Mouse (Mus musculus) heart, embryonic 14.5 days (tissue): ENCODE results near the gene Zfp324. TPM values are rescaled to one million over a fixed set of nuclear protein-coding genes. Genes with fewer than 3 reads are reported as not detected.

Experiments
- ATAC-seq: fragments of 200-750 bp; cut with Nextera tagmentation; 2 replicates; pipeline ENCODE4 v1.8.0; 2017; ENCODE audit warnings: low read depth, moderate TSS enrichment; ENCODE audit not compliant: insufficient number of reproducible peaks, insufficient read depth, low FRiP score
- H3K27ac ChIP-seq, 2 experiments: fragments of 200-500 bp in 1 of 2; fragments of 300-500 bp in 1 of 2; sonication (generic) in 1 of 2; replicated peaks in 1 of 2; 2 replicates each; pipeline ENCODE4 v1.5.1; 2012 to 2014; ENCODE audit warnings: low read depth in 2 of 2, low read length in 2 of 2, control low read depth in 1 of 2, mild to moderate bottlenecking in 1 of 2, mixed read lengths in 1 of 2; ENCODE audit not compliant: control insufficient read depth in 1 of 2, insufficient read depth in 1 of 2
- H3K27me3 ChIP-seq: fragments of 300-500 bp; sonication (generic); 2 replicates; pipeline ENCODE4 v1.6.1; 2014; ENCODE audit warnings: mild to moderate bottlenecking, low read length, control low read depth; ENCODE audit not compliant: control insufficient read depth, insufficient read depth
- H3K36me3 ChIP-seq: fragments of 300-500 bp; sonication (generic); 2 replicates; pipeline ENCODE4 v1.6.1; 2014; ENCODE audit warnings: mild to moderate bottlenecking, control low read depth, low read length, mixed read lengths; ENCODE audit not compliant: control insufficient read depth, insufficient read depth
- H3K4me1 ChIP-seq, 2 experiments: fragments of 200-500 bp in 1 of 2; fragments of 300-500 bp in 1 of 2; sonication (generic) in 1 of 2; 2 replicates each; pipeline ENCODE4 v1.6.1; 2012 to 2014; ENCODE audit warnings: low read length in 2 of 2, control low read depth in 1 of 2, mixed read lengths in 1 of 2; ENCODE audit not compliant: control insufficient read depth in 2 of 2, insufficient read depth in 2 of 2
- H3K4me2 ChIP-seq: fragments of 300-500 bp; sonication (generic); 2 replicates; pipeline ENCODE4 v1.6.1; 2014; ENCODE audit warnings: mild to moderate bottlenecking, low read length
- H3K4me3 ChIP-seq, 2 experiments: fragments of 200-500 bp in 1 of 2; fragments of 300-500 bp in 1 of 2; sonication (generic) in 1 of 2; 2 replicates each; pipeline ENCODE4 v1.5.1; 2012 to 2014; ENCODE audit warnings: low read length in 2 of 2, mild to moderate bottlenecking in 2 of 2, control low read depth in 1 of 2, low read depth in 1 of 2, moderate library complexity in 1 of 2; ENCODE audit not compliant: control insufficient read depth in 1 of 2, insufficient read depth in 1 of 2
- H3K9ac ChIP-seq: fragments of 300-500 bp; sonication (generic); 2 replicates; pipeline ENCODE4 v1.6.1; 2014; ENCODE audit warnings: mild to moderate bottlenecking, low read length
- H3K9me3 ChIP-seq: fragments of 300-500 bp; sonication (generic); 2 replicates; pipeline ENCODE4 v1.6.1; 2016; ENCODE audit warnings: low read length, control low read depth; ENCODE audit not compliant: control insufficient read depth
- WGBS: fragments of 180-500 bp; shearing (Covaris S2); extraction: QIAGEN DNeasy Blood & Tissue Kit; methylation state at CpG from one replicate; pipeline ENCODE4 v1.1.7; 2014; 5-methylcytosine and 5-hydroxymethylcytosine counted together
- polyA plus RNA-seq: library from polyadenylated mRNA; unstranded; fragments of >200 nt; fragmentation: Nextera tagmentation; extraction: Ambion mirVana; gene quantifications from 2 replicates; pipeline ENCODE4 v1.2.1, GENCODE M21; 2014

Gene Zfp324
- polyA plus RNA-seq, 1 experiment from 2014 or later = 6.3 TPM

- H3K4me1 ChIP-seq = peaks cover 6 to 8% of the 10 kb centered on the region in 2 experiments
- no peaks in the 10 kb centered on the region for H3K36me3 ChIP-seq
- 9% methylated on average over 16 of the region's 16 CpGs for WGBS
- peak overlapping the region; percentile 74 for H3K9ac ChIP-seq
- H3K4me3 ChIP-seq = peak overlapping the region; percentile 48 to 68
- no peaks in the 10 kb centered on the region for H3K27me3 ChIP-seq
- H3K4me2 ChIP-seq = peak overlapping the region; percentile 83
- peak overlapping the region; percentile 79 to 91 for H3K27ac ChIP-seq
- H3K9me3 ChIP-seq = no peaks in the 10 kb centered on the region
- no peak for ATAC-seq
Measured at GRCm38 (mm10) chr7:12949872-12950229, 15.8 kb upstream of the Zfp324 start.

DNA sequence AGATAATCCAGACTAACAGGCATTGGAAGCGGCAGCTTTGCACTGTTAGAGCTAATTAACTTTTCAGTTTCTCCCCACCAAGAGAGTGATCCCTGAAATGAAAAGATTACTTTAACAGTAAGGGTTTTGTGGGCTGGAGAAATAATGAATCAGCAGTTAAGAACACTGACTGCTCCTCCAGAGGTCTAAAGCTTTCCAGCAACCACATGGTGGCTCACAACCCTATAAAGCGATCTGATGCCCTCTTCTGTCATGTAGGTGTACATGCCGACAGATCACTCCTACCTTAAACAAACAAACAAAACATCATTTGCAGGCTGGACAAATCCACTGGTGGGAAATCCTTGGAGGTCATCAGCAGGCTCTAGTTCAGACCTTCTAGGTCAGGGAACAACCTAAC, 10.7 kb upstream of the Zfp324 start:
- Histone ChIP-seq H3K9me3 (no peaks in the 10 kb centered on the region), H3K36me3 (no peaks in the 10 kb centered on the region), H3K9ac (no peak overlapping the region), H3K27me3 (no peaks in the 10 kb centered on the region), H3K4me2 (no peak overlapping the region), H3K4me1 (peaks cover 6% of the 10 kb centered on the region in 2 experiments), H3K27ac (no peak overlapping the region), H3K4me3 (no peak overlapping the region)
- ATAC-seq = no peak
- WGBS = 48% methylated on average over 3 of the region's 3 CpGs

- Histone ChIP-seq H3K4me3 (no peak overlapping the region), H3K4me1 (no peaks in the 10 kb centered on the region), H3K9me3 (no peaks in the 10 kb centered on the region), H3K27ac (no peak overlapping the region), H3K36me3 (no peaks in the 10 kb centered on the region), H3K27me3 (no peaks in the 10 kb centered on the region), H3K9ac (no peak overlapping the region), H3K4me2 (no peak overlapping the region)
- WGBS = 70% methylated on average over 5 of the region's 5 CpGs
- no peak for ATAC-seq
Measured at GRCm38 (mm10) chr7:12957511-12957910, 8.1 kb upstream of the Zfp324 start.

DNA sequence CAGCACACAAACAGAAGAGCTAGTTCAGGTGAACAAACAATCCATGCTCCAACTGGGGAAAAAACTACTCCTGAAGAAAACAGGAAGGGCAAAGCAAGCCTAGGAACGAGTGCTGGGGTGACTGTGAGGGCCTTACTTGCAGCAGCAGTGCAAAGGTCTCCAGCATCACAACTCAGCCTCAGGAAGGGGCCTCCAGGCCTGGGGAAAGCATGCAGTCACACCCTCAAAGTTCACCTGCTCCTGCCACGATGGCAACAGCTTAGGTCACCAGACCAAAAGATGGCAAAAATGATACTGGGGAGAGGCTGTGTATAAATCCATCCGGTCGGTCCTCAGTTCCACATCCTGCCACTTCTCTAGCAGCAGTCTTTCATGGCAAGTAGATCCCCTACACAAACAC, 6.7 kb upstream of the Zfp324 start:
- H3K4me3 ChIP-seq = no peak overlapping the region
- WGBS = 81% methylated on average over 4 of the region's 4 CpGs
- no peak overlapping the region for H3K9ac ChIP-seq
- no peaks in the 10 kb centered on the region for H3K9me3 ChIP-seq
- H3K4me1 ChIP-seq = no peaks in the 10 kb centered on the region
- H3K36me3 ChIP-seq = no peaks in the 10 kb centered on the region
- H3K27me3 ChIP-seq = no peaks in the 10 kb centered on the region
- no peak for ATAC-seq
- no peak overlapping the region for H3K27ac ChIP-seq
- H3K4me2 ChIP-seq = no peak overlapping the region

- 25% methylated on average over 4 of the region's 4 CpGs for WGBS
- Histone ChIP-seq H3K4me3 (no peak overlapping the region), H3K27ac (no peak overlapping the region), H3K9me3 (no peaks in the 10 kb centered on the region), H3K36me3 (no peaks in the 10 kb centered on the region), H3K27me3 (no peaks in the 10 kb centered on the region), H3K9ac (no peak overlapping the region), H3K4me2 (no peak overlapping the region), H3K4me1 (no peaks in the 10 kb centered on the region)
- no peak for ATAC-seq
Measured at GRCm38 (mm10) chr7:12959718-12960117, 5.9 kb upstream of the Zfp324 start.

DNA sequence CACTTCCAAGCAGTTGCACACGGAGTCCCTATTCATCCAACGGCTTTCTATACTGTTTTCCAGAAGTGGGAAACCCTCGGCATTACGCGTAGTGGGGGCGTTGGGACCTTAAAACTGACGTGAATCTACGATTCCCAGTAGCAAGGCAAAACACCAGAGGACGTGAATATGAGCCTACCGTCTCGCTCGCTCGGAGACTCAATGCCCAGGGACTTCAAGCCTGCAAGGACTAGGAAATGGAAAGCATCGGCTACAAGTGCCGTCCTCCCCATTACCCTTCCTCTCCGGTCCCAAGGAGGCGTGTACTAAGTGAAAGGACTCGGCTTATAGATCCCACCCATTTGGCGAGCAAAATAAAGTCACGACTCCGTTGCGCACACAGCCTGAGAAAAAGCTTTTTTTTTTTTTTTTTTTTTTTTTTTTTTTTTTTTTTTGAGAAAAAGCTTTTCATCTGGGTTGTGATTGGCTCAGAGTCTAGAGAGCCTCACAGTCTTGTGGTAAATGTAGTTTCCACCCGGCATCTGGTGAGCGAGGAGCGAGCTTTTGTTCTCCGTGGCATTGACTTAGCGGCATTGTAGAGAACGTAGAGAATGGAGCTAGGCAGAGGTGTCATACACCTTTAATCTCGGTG, 4.0 kb upstream of the Zfp324 start:
- Histone ChIP-seq H3K4me3 (peak overlapping the region; percentile 55 to 74), H3K27ac (peak overlapping the region; percentile 73 to 82), H3K36me3 (no peaks in the 10 kb centered on the region), H3K4me1 (peaks cover 5 to 6% of the 10 kb centered on the region in 2 experiments), H3K9ac (peak overlapping the region; percentile 77), H3K9me3 (no peaks in the 10 kb centered on the region), H3K27me3 (no peaks in the 10 kb centered on the region), H3K4me2 (peak overlapping the region; percentile 72)
- WGBS = 3% methylated on average over 29 of the region's 29 CpGs
- peak; percentile 27; the same call in 1 of the 2 replicates for ATAC-seq

DNA sequence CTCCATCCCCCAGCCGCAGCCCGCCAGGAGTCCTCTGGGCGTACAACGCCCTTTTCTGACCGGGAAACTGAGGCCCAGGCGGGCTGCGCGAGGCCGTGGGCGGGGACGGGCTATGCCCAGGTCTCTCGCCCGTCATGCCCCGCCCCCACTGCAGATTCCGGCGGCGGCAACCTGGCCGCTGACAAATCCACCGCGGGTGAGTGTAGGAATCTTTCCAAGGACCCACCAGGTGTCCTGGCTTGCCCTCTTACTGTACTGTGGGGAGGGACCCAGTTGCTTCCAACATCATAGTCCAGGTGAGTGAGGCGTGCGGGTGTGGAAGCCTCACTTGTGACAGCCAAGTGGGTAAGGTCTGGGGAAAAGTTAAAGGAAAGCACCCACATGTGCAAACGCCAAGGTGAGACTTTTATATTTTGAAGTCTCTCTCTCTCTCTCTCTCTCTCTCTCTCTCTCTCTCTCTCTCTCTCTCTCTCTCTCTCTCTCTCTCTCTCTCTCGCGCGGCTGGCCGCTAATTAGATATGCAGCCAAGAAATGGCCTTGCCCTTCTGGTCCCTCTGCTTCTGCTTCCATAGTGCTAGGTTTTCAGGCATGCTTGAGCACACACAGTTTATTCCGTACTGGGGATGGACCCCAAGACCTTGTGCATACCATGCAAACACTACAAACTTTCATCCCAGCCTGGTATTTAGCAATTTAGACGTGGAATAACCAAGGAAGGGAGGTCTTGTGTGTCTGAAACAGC, 637 bp downstream of the Zfp324 start:
- H3K4me3 ChIP-seq = peak overlapping the region; percentile 92 to 95
- under 1% methylated on average over 28 of the region's 29 CpGs for WGBS
- peak overlapping the region; percentile 86 to 87 for H3K27ac ChIP-seq
- peak overlapping the region; percentile 97 for H3K9ac ChIP-seq
- H3K9me3 ChIP-seq = no peaks in the 10 kb centered on the region
- H3K4me2 ChIP-seq = peak overlapping the region; percentile 94
- peaks cover 27% of the 10 kb centered on the region for H3K36me3 ChIP-seq
- peaks cover 5 to 16% of the 10 kb centered on the region in 2 experiments for H3K4me1 ChIP-seq
- H3K27me3 ChIP-seq = no peaks in the 10 kb centered on the region
- peak; percentile 42 for ATAC-seq
